Mouse (Mus musculus) testis, adult 2 months (tissue): ENCODE measurements around the gene Alk.

ENCODE experiments used
- CTCF ChIP-seq: fragments of 200-500 bp; IDR thresholded peaks from 2 replicates; pipeline ENCODE4 v1.5.1; 2012; ENCODE audit warnings: low read depth, mild to moderate bottlenecking, inconsistent platforms, low read length, moderate library complexity; ENCODE audit not compliant: control insufficient read depth, insufficient read depth, insufficient replicate concordance
- POLR2A ChIP-seq: fragments of 200-500 bp; IDR thresholded peaks from 2 replicates; pipeline ENCODE4 v1.6.1; 2012; ENCODE audit warnings: low read depth, mild to moderate bottlenecking, inconsistent platforms, low read length, moderate library complexity; ENCODE audit not compliant: control insufficient read depth

DNA sequence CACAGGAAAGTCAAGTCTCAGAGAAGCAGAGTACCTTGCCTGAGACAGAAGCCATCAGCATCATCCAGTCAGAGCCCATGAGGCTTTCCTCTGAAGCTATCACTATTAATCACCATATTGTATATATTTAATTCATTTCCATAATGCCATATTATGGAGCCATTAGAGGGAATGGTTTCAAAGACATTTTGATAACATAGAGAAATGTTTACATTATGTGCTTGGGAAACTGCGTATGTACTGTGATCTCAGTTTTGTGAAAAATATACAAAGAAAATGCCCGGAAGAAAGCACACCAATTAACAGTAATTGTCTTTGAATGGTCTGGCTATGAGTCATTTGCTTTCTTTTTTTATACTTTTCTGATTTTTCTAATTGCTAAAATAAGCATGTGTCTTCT lies 203.1 kb downstream of the Alk start:
- TF ChIP-seq CTCF = no peak
- TF ChIP-seq POLR2A = no peak
